Mouse (Mus musculus) midbrain, embryonic 10.5 days (tissue): ENCODE measurements around the gene Tpm4. TPM values are rescaled to one million over a fixed set of nuclear protein-coding genes. Genes with fewer than 3 reads are reported as not detected.
"Not testable (repeated sequence)": the region's sequence is repeated elsewhere in the genome, so short reads cannot be mapped to it uniquely, and the experiment has no call there.

Experiments
- DNase-seq: peaks from one replicate; pipeline ENCODE4 v3.0.0-alpha.2; 2017; ENCODE audit warnings: low spot score
- H3K27ac ChIP-seq: fragments of 300-500 bp; sonication (generic); replicated peaks from 2 replicates; pipeline ENCODE4 v1.5.1; 2016; ENCODE audit warnings: mild to moderate bottlenecking
- H3K27me3 ChIP-seq: fragments of 300-500 bp; sonication (generic); 2 replicates; pipeline ENCODE4 v1.6.1; 2016; ENCODE audit warnings: low read depth, mild to moderate bottlenecking; ENCODE audit not compliant: poor library complexity, severe bottlenecking
- H3K36me3 ChIP-seq: fragments of 300-500 bp; sonication (generic); 2 replicates; pipeline ENCODE4 v1.6.1; 2016; ENCODE audit warnings: mild to moderate bottlenecking, moderate library complexity
- H3K4me1 ChIP-seq: fragments of 300-500 bp; sonication (generic); 2 replicates; pipeline ENCODE4 v1.6.1; 2016
- H3K4me3 ChIP-seq: fragments of 300-500 bp; sonication (generic); 2 replicates; pipeline ENCODE4 v1.5.1; 2016; ENCODE audit warnings: mild to moderate bottlenecking, moderate library complexity
- H3K9me3 ChIP-seq: fragments of 300-500 bp; sonication (generic); replicated peaks from 2 replicates; pipeline ENCODE4 v1.6.1; 2016; ENCODE audit warnings: mild to moderate bottlenecking
- WGBS: fragments of 180-500 bp; shearing (Covaris S2); methylation state at CpG from one replicate; pipeline ENCODE4 v1.1.7; 2016; 5-methylcytosine and 5-hydroxymethylcytosine counted together
- polyA plus RNA-seq: library from polyadenylated mRNA; unstranded; fragments of >200 nt; fragmentation: Nextera tagmentation; extraction: Ambion mirVana; gene quantifications from 2 replicates; pipeline ENCODE4 v1.2.1, GENCODE M21; 2016

Gene Tpm4
- 560 and 595 TPM in 2 replicates for polyA plus RNA-seq

DNA sequence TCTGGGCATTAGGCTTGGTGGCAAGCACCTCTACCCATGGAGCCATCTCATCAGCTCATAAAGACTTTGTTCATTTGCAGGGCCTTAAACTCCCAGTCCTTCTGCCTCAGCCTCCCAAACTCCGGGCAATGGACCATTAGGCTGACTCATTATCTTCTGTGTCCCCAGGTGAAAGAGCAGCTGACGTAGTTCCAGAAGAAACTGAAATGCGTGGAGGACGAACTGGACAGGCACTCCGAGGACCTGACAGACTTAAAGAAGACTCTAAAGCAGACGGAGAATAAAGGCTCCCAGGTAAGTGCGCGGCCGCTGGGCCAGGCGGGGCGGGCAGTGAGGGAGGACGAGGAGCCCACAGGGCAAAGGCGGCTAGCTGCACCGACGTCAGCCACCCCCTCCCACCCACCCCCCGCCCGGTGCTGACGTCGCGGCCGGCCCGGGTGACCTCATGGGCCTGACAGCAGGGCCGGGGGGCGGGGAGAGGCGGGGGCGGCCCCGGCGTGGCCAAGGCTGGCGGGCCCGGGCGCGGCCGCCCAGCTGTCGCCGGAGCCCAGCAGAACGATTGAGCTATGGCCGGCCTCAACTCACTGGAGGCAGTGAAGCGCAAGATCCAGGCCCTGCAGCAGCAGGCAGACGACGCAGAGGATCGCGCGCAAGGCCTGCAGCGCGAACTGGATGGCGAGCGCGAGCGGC, at the start of gene Tpm4:
Tpm4 (plus strand) TSS at position 220 of the 690 bp plus-strand sequence.
- no peaks in the 10 kb centered on the region for H3K9me3 ChIP-seq
- peaks cover 24% of the 10 kb centered on the region for H3K36me3 ChIP-seq
- H3K4me1 ChIP-seq, result peaks cover 29% of the 10 kb centered on the region
- H3K27ac ChIP-seq, result peak within 1 kb of the TSS; percentile 97
- peak within 1 kb of the TSS; percentile 89 for H3K4me3 ChIP-seq
- under 1% methylated on average over 45 of the region's 49 CpGs for WGBS
- peak; percentile 85 for DNase-seq
- H3K27me3 ChIP-seq, result no peaks in the 10 kb centered on the region

DNA sequence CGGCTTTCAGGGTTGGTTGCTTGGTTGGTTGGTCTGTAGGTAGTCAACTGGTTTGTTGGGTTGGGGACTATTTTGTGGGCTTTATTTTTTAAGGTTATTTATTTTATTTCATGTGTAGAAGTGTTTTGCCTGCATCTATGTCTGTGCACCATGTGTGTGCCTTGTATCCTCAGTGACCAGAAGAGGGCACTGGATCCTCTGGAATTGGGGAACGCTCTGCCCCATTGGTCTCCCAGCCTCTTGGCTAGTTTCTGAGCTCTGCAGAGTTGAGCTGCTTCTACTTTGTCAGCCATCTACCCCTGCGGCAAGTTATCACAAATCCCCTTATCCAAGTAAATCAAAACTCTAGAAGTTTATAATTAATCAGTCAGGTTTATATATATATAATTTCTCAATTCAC, 47.2 kb upstream of the Tpm4 start:
- not testable (repeated sequence) for H3K4me1 ChIP-seq, H3K27me3 ChIP-seq, DNase-seq, H3K9me3 ChIP-seq, H3K36me3 ChIP-seq, H3K27ac ChIP-seq, H3K4me3 ChIP-seq
- 85% methylated on average over 3 of the region's 3 CpGs for WGBS

DNA sequence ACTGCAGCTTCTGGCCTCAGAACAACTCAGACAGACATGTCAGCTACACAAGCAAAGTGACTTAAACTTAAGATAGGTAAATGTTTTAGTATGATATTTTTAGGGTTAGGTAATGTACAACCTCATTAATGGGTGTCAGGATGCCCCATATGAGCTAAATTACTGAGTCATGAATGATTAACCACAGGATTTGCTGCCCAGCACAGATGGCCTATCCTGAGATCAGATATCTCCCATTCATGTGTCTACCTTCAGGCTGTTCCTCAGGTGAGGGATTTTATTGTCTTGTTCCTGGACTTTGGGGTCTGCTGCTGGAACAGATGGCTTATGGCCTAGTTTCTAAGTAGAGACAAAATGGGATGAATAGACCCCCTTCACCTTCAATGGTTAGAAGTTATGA, 38.1 kb upstream of the Tpm4 start:
- H3K4me3 ChIP-seq, DNase-seq, H3K36me3 ChIP-seq, H3K4me1 ChIP-seq, H3K27me3 ChIP-seq, H3K9me3 ChIP-seq, H3K27ac ChIP-seq: not testable (repeated sequence)

DNA sequence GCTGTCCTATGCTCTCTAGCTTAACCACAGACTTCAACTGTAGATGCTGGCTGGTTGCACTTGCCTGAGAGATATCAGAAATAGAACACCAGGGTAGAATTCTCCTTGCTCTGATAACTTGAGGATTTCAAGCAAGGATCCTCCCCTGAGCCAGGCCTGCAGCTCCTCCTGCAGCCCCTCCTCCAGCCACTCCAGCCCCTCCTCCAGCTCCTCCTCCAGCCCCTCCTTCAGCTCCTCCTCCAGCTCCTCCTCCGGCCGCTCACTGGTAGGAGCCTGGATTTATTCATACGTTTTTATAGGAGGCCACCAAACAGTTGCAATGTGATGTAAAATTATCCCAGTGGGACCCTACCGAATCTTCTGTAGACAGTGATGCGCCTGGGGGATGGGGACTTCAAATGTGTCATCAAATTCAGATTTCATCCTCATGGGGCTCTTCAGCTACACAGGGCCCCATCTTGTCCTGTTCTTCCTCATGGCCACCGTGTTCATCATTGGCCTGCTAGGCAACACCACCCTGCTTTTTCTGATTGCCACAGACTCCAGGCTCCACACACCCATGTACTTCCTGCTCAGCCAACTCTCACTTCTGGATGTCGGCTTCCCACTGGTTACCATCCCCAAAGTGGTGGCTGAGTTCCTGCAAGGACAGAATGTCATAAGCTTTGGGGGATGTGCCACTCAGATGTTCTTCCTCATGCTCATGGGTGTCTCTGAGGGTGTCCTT, 35.2 kb upstream of the Tpm4 start:
- H3K27ac ChIP-seq, H3K4me3 ChIP-seq, H3K4me1 ChIP-seq, H3K9me3 ChIP-seq, H3K27me3 ChIP-seq, H3K36me3 ChIP-seq, DNase-seq: not testable (repeated sequence)
- WGBS, result 63% methylated on average over 6 of the region's 7 CpGs

DNA sequence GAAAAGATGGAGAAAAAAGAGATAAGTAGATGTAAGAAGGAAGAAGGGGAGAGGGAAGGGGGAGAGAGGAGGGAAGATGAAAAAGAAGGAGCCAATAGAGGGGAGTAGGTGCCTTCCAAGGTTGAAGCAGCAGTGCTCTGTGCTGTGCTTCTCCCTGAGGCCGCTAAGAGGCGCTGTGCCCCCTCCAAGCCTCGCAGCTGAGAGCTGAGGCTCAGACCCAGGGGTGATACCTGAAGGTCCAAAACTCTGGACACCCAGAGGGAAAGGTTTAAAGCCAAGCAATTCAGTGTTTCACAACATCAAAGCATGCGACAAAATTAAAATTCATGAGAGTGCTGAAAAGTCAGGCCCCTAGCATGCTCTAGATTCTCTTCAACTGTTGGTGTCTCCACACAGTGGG, 29.6 kb upstream of the Tpm4 start:
- Histone ChIP-seq H3K9me3 (peaks cover 10% of the 10 kb centered on the region; the same call in 1 of the 2 replicates), H3K4me3 (no peak overlapping the region), H3K4me1 (no peaks in the 10 kb centered on the region), H3K27me3 (no peaks in the 10 kb centered on the region), H3K27ac (no peak overlapping the region), H3K36me3 (no peaks in the 10 kb centered on the region)
- 35% methylated on average over 4 of the region's 4 CpGs for WGBS
- DNase-seq, result no peak

DNA sequence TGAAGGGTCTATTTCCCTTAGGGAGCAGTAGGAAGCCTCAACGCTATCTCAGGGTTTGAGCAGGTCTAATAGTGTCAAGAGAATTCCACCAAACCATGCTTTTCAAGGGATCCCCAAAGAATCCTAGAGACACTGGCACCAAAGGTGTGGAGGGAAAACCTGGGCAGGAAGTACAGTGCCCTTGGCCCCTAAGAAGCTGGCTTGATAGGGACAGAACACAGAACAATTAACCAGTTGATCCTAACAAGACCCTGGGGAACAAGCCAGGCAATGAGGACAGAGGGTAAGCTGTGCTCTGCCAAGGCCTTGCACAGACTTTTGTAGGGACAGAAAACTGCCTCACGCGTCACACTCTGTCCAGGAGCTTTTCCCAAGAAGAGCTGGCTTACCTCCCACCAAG, 28.0 kb upstream of the Tpm4 start, which contains the start of gene Olfr374:
Olfr374 (plus strand) TSS at position 301 of the 400 bp plus-strand sequence.
- no peak within 1 kb of the TSS for H3K4me3 ChIP-seq
- no peak for DNase-seq
- no peaks in the 10 kb centered on the region for H3K4me1 ChIP-seq
- no peak within 1 kb of the TSS for H3K27ac ChIP-seq
- WGBS, result 85% methylated on average over 3 of the region's 3 CpGs
- peaks cover 10% of the 10 kb centered on the region; the same call in 1 of the 2 replicates for H3K9me3 ChIP-seq
- no peaks in the 10 kb centered on the region for H3K36me3 ChIP-seq
- H3K27me3 ChIP-seq, result no peaks in the 10 kb centered on the region

DNA sequence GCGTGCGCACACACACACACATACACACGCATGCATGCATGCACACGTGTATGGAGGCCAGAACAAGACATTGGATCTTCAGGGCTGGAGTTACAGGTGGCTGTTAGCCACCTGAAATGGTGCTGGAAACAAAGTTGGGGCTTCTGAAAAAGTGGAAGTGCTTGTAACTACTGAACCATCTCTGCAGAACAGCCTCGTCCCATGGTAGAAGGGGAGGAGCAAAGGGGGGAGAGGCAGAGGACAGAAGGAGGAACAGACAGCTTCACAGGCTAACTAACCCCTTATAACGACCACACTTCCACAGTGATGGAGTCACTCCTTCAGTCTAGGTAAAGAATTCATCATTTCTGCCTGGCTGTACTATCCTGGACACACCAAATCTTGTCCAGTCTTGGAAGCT, 23.9 kb upstream of the Tpm4 start:
- Histone ChIP-seq H3K36me3 (no peaks in the 10 kb centered on the region), H3K4me1 (no peaks in the 10 kb centered on the region), H3K4me3 (no peak overlapping the region), H3K27me3 (no peaks in the 10 kb centered on the region), H3K9me3 (no peaks in the 10 kb centered on the region), H3K27ac (no peak overlapping the region)
- 81% methylated on average over 6 of the region's 6 CpGs for WGBS
- no peak for DNase-seq

DNA sequence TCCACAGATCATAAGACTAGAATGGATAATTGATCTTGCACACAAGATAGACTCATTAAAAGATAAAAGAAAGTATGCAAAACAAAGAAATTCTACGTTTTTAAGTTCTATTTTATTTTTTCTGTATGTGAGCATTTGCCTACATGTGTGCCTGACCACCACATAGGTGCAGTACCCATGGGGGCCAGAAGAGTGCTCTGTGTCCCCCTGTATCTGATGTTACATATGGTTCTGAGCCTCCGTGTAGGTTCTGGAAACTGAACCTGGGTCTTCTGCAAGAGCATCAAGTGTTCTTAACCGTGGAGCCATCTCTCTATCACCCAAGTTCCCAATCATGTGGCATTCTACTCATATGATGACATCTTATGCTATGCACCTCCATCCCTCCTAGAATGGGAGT, 22.3 kb upstream of the Tpm4 start:
- Histone ChIP-seq H3K9me3 (no peaks in the 10 kb centered on the region), H3K4me1 (no peaks in the 10 kb centered on the region), H3K4me3 (no peak overlapping the region), H3K36me3 (no peaks in the 10 kb centered on the region), H3K27ac (no peak overlapping the region), H3K27me3 (no peaks in the 10 kb centered on the region)
- DNase-seq, result no peak
- WGBS, result 73% methylated on average over 3 of the region's 3 CpGs

DNA sequence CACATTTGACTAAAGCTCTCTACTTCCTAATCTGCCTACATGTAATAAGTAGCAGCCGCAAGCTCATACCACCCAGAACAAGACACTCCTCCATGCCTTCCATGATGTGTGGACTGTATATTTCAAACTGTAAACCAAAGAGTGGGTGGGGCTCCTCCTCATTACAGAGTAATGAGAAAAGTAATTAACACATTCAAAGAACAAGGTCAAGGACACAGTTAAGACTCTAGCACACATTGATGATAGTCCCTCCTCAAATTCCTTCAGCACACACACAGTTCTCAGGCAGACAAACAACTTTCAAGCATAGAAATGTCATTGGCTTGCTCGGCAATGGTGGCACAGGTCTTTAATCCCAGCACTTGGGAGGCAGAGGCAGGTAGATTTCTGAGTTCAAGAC, 19.6 kb upstream of the Tpm4 start:
- H3K27ac ChIP-seq, result no peak overlapping the region
- no peak for DNase-seq
- no peaks in the 10 kb centered on the region for H3K9me3 ChIP-seq
- H3K4me1 ChIP-seq, result no peaks in the 10 kb centered on the region
- 94% methylated on average over 2 of the region's 2 CpGs for WGBS
- no peaks in the 10 kb centered on the region for H3K36me3 ChIP-seq
- no peaks in the 10 kb centered on the region for H3K27me3 ChIP-seq
- H3K4me3 ChIP-seq, result no peak overlapping the region

DNA sequence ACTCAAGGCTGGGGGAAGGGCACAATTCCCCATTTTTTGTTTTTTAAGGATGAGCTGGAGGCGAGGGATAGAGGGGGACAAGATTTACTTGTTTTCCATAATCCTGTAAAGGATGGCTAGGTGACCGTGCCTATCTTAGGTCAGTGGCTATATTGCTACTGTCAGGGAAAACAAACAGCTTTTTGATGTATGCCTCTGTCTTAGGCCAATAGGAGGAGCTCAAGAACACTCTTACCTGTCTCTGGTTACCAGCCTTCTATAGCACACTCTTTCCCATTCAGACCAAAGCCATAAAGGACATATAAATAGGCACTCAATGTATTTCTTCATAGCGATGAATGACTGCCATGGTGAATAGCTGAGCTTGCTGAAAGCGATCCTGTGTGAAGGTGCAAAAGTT, 16.2 kb upstream of the Tpm4 start:
- no peak for DNase-seq
- no peak overlapping the region for H3K4me3 ChIP-seq
- no peak overlapping the region for H3K27ac ChIP-seq
- no peaks in the 10 kb centered on the region for H3K9me3 ChIP-seq
- H3K27me3 ChIP-seq, result no peaks in the 10 kb centered on the region
- no peaks in the 10 kb centered on the region for H3K36me3 ChIP-seq
- H3K4me1 ChIP-seq, result peaks cover 10% of the 10 kb centered on the region
- WGBS, result 53% methylated on average over 4 of the region's 4 CpGs

DNA sequence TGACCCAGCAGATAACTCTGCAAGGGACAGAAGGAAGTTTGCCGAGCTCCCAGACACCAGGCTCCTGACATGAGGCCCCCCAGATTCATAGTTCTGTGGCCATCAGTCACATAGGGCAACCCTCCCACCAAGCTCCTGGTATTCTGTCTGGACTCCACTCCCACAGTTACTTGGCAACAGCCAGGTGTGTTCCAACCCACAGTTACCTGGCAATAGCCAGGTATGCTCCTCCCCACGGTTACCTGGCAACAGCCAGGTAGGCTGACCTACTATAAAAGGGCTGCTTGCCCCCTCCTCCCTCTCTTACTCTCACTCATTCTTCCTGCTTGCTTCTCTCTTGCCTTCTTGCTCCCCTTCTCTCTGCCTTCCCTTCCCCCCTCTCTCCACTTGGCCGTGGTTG, 13.3 kb upstream of the Tpm4 start:
- H3K27ac ChIP-seq, DNase-seq, H3K4me3 ChIP-seq, H3K36me3 ChIP-seq, H3K9me3 ChIP-seq, H3K4me1 ChIP-seq, H3K27me3 ChIP-seq: not testable (repeated sequence)
- 62% methylated on average over 3 of the region's 3 CpGs for WGBS

DNA sequence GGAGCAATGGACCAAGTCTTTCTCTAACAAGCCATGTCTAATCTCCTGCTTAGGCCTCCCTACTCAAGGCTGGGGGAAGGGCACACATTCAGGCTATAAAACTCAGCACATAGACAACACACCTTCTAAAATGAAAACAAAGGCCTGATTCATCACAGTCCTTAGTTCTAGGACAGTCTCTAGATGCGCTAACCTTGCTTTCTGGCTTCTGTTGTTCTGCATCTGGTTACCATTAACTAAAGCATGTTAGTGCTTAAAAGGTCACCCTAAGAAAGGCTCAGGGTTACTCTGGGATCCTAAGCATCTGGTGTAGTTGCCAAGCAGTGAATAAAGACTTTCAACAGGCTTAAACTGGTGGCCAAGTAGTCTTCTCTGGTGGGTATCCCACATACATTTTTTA, 12.8 kb upstream of the Tpm4 start:
- 41% methylated on average over 1 of the region's 1 CpGs for WGBS
- no peak overlapping the region for H3K27ac ChIP-seq
- H3K27me3 ChIP-seq, result no peaks in the 10 kb centered on the region
- no peaks in the 10 kb centered on the region for H3K9me3 ChIP-seq
- no peak for DNase-seq
- no peak overlapping the region for H3K4me3 ChIP-seq
- no peaks in the 10 kb centered on the region for H3K36me3 ChIP-seq
- H3K4me1 ChIP-seq, result peaks cover 10% of the 10 kb centered on the region

DNA sequence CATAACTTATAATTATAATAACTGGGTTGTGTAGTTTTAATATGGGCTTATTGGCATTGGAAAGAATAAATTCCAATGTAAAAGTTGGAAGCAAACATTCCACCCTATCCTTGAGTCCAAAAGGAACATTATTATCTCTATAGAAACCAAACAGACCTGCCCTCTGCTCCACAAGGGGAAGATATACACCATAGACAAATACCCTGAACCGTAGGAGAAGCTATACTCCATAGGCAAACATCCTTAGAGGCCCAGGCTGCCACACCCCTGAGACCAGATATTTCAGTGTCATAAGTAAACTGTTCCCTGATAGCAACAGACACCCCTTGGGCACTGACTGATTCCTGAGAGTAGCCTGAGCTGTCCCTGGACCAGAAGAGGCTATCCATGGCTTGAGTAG, 6.9 kb upstream of the Tpm4 start:
- no peaks in the 10 kb centered on the region for H3K27me3 ChIP-seq
- H3K4me3 ChIP-seq, result no peak overlapping the region
- no peaks in the 10 kb centered on the region for H3K36me3 ChIP-seq
- no peaks in the 10 kb centered on the region for H3K9me3 ChIP-seq
- no peak for DNase-seq
- no peak overlapping the region for H3K27ac ChIP-seq
- peaks cover 6% of the 10 kb centered on the region; the same call in 1 of the 2 replicates for H3K4me1 ChIP-seq
- WGBS, result 90% methylated on average over 1 of the region's 1 CpGs
